Mouse (Mus musculus) embryonic facial prominence, embryonic 15.5 days (tissue): ENCODE measurements around the gene Tent5b. TPM values are rescaled to one million over a fixed set of nuclear protein-coding genes. Genes with fewer than 3 reads are reported as not detected.
"Not testable (repeated sequence)": the region's sequence is repeated elsewhere in the genome, so short reads cannot be mapped to it uniquely, and the experiment has no call there.

ENCODE experiments used
- ATAC-seq: fragments of 200-750 bp; cut with Nextera tagmentation; 2 replicates; pipeline ENCODE4 v1.8.0; 2017; ENCODE audit warnings: low read depth, moderate TSS enrichment; ENCODE audit not compliant: insufficient number of reproducible peaks, low FRiP score, low TSS enrichment
- H3K27ac ChIP-seq: fragments of 300-500 bp; sonication (generic); replicated peaks from 2 replicates; pipeline ENCODE4 v1.5.1; 2015; ENCODE audit warnings: mild to moderate bottlenecking, inconsistent platforms
- H3K27me3 ChIP-seq: fragments of 300-500 bp; sonication (generic); 2 replicates; pipeline ENCODE4 v1.6.1; 2015; ENCODE audit warnings: inconsistent platforms
- H3K36me3 ChIP-seq: fragments of 300-500 bp; sonication (generic); 2 replicates; pipeline ENCODE4 v1.6.1; 2015; ENCODE audit warnings: mild to moderate bottlenecking, inconsistent platforms
- H3K4me1 ChIP-seq: fragments of 300-500 bp; sonication (generic); 2 replicates; pipeline ENCODE4 v1.6.1; 2015; ENCODE audit warnings: inconsistent platforms
- H3K4me2 ChIP-seq: fragments of 300-500 bp; sonication (generic); replicated peaks from 2 replicates; pipeline ENCODE4 v1.6.1; 2015; ENCODE audit warnings: mild to moderate bottlenecking, inconsistent platforms
- H3K4me3 ChIP-seq: fragments of 300-500 bp; sonication (generic); replicated peaks from 2 replicates; pipeline ENCODE4 v1.5.1; 2015; ENCODE audit warnings: mild to moderate bottlenecking, inconsistent platforms
- H3K9ac ChIP-seq: fragments of 300-500 bp; sonication (generic); 2 replicates; pipeline ENCODE4 v1.6.1; 2015; ENCODE audit warnings: inconsistent platforms
- H3K9me3 ChIP-seq: fragments of 300-500 bp; sonication (generic); replicated peaks from 2 replicates; pipeline ENCODE4 v1.6.1; 2016; ENCODE audit warnings: inconsistent platforms
- WGBS: fragments of 180-500 bp; shearing (Covaris S2); methylation state at CpG from one replicate; pipeline ENCODE4 v1.1.7; 2015; 5-methylcytosine and 5-hydroxymethylcytosine counted together
- polyA plus RNA-seq: library from polyadenylated mRNA; unstranded; fragments of >200 nt; fragmentation: Nextera tagmentation; extraction: Ambion mirVana; gene quantifications from 2 replicates; pipeline ENCODE4 v1.2.1, GENCODE M21; 2015

The Tent5b gene
- polyA plus RNA-seq, 1 experiment from 2014 or later = 11.2 TPM

GRCm38 (mm10) chr4:133504300-133504699, 24.4 kb downstream of the Tent5b start:
- no peak overlapping the region for H3K9ac ChIP-seq
- no peak overlapping the region for H3K4me2 ChIP-seq
- no peak overlapping the region for H3K4me3 ChIP-seq
- H3K27me3 ChIP-seq = peaks cover 56% of the 10 kb centered on the region
- H3K27ac ChIP-seq = no peak overlapping the region
- no peak for ATAC-seq
- H3K9me3 ChIP-seq = no peaks in the 10 kb centered on the region
- H3K4me1 ChIP-seq = no peaks in the 10 kb centered on the region
- no peaks in the 10 kb centered on the region for H3K36me3 ChIP-seq
- WGBS = 39% methylated on average over 5 of the region's 5 CpGs

DNA sequence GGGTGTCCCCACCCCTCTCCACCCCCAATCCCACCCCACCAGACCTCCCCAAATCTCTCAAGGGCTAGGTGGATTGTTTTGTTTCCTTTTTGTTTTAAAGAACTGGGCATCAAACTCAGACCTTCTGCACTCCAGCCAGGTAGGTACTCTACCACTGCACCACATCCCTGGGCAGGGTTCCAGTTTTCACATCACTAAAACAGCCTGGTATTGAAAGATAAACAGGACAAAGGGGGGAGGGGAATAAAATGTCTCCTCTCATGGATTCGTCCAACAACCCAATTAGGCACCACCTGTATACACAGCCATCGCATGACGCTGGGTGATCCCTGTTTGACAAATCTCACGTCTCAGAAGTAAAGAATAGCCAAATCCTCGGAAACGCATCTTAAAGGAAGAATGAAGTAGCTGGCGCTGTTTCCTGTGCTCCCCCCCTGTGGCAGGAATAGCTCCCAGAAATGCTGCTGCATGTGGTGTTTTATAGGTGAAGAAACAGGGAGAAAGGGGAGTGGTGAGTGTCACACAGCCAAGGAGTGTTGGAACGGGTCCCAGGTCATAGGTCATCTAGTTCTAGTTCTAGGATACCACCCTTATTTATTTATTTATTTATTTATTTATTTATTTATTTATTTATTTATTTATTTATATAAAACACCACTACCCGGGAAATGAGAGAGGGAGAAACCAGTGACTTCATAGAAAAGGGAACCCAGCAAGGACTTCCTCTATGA, 25.0 kb downstream of the Tent5b start:
- Histone ChIP-seq H3K9me3 (no peaks in the 10 kb centered on the region), H3K4me3 (no peak overlapping the region), H3K4me1 (no peaks in the 10 kb centered on the region), H3K36me3 (no peaks in the 10 kb centered on the region), H3K9ac (no peak overlapping the region), H3K4me2 (no peak overlapping the region), H3K27me3 (peaks cover 50% of the 10 kb centered on the region), H3K27ac (no peak overlapping the region)
- no peak for ATAC-seq
- WGBS = 58% methylated on average over 9 of the region's 9 CpGs

DNA sequence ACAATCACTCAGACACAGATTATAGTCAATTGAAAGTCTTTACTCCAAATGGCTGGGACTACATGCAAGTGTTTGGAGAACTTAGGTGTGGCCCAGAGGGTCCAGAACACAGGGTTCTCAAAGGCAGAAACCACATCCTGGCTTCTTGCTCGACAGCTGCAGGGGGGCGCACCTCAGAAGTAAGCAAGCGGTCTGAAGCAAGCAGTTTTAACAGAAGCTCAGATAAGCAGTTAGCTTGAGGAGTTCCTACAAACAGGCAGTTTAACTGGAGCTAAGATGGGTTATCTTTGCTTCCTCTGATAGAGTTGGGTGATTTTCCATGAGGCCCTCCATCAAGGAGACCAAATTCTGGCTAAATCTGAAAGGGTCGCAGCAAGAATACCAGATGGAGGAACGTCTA, 26.6 kb downstream of the Tent5b start:
- 78% methylated on average over 5 of the region's 5 CpGs for WGBS
- Histone ChIP-seq H3K36me3 (no peaks in the 10 kb centered on the region), H3K4me3 (no peak overlapping the region), H3K4me2 (no peak overlapping the region), H3K9ac (no peak overlapping the region), H3K27ac (no peak overlapping the region), H3K4me1 (no peaks in the 10 kb centered on the region), H3K27me3 (peaks cover 35% of the 10 kb centered on the region), H3K9me3 (no peaks in the 10 kb centered on the region)
- ATAC-seq = no peak

GRCm38 (mm10) chr4:133508990-133509389, 29.1 kb downstream of the Tent5b start:
- Histone ChIP-seq H3K4me3 (no peak overlapping the region), H3K9ac (no peak overlapping the region), H3K27me3 (peaks cover 25% of the 10 kb centered on the region), H3K9me3 (no peaks in the 10 kb centered on the region), H3K36me3 (no peaks in the 10 kb centered on the region), H3K4me2 (no peak overlapping the region), H3K4me1 (no peaks in the 10 kb centered on the region), H3K27ac (no peak overlapping the region)
- 60% methylated on average over 7 of the region's 7 CpGs for WGBS
- ATAC-seq = no peak

GRCm38 (mm10) chr4:133511050-133511449, 31.1 kb downstream of the Tent5b start:
- Histone ChIP-seq H3K9me3 (no peaks in the 10 kb centered on the region), H3K27ac (no peak overlapping the region), H3K4me2 (no peak overlapping the region), H3K4me1 (no peaks in the 10 kb centered on the region), H3K27me3 (peaks cover 14% of the 10 kb centered on the region), H3K4me3 (no peak overlapping the region), H3K9ac (no peak overlapping the region), H3K36me3 (no peaks in the 10 kb centered on the region)
- WGBS = 66% methylated on average over 5 of the region's 5 CpGs
- no peak for ATAC-seq

DNA sequence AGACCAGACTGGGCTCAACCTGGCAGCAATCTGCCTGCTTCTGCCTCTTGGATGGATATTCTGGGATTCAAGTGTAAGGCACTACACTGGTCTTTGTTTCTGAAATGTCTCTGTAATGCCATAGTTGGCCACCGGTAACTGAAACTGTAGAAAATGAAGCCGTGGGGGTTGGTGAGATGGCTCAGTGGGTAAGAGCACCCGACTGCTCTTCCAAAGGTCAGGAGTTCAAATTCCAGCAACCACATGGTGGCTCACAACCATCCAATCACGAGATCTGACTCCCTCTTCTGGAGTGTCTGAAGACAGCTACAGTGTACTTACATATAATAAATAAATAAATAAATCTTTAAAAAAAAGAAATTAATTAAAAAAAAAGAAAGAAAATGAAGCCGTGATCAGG, 32.6 kb downstream of the Tent5b start:
- H3K27me3 ChIP-seq, H3K27ac ChIP-seq, H3K36me3 ChIP-seq, H3K4me1 ChIP-seq, H3K4me2 ChIP-seq, H3K9ac ChIP-seq, H3K4me3 ChIP-seq, ATAC-seq, H3K9me3 ChIP-seq: not testable (repeated sequence)
- WGBS = 40% methylated on average over 5 of the region's 5 CpGs

DNA sequence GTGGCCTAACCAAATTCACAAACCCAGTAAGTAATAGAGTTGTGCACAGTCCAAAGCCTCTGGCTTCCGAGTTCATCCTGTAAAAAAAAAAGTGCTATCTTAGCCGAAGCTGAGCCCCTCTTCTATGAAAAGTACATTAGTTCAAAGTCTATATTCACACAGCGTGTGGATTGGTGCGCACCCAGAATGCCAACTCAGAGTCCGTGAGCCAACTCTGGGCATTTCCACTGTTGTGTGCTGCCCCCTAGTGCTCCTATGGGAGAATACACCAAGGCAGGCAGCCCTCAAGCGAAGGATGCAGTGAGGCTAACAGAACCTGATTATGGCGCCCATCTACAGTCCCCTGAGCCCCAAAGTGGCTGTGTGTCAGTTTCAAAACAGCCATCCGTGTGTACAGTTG, 33.0 kb downstream of the Tent5b start:
- no peaks in the 10 kb centered on the region for H3K36me3 ChIP-seq
- H3K9me3 ChIP-seq = no peaks in the 10 kb centered on the region
- H3K4me3 ChIP-seq = no peak overlapping the region
- peaks cover 8% of the 10 kb centered on the region for H3K27me3 ChIP-seq
- H3K4me2 ChIP-seq = no peak overlapping the region
- H3K4me1 ChIP-seq = no peaks in the 10 kb centered on the region
- peak; percentile 51; the same call in 1 of the 2 replicates for ATAC-seq
- H3K27ac ChIP-seq = no peak overlapping the region
- no peak overlapping the region for H3K9ac ChIP-seq
- 13% methylated on average over 8 of the region's 8 CpGs for WGBS

- Histone ChIP-seq H3K9ac (peak within 1 kb of the TSS; percentile 37), H3K27ac (no peak within 1 kb of the TSS), H3K4me3 (peak within 1 kb of the TSS; percentile 53), H3K27me3 (peaks cover 39% of the 10 kb centered on the region), H3K36me3 (no peaks in the 10 kb centered on the region), H3K4me2 (peak within 1 kb of the TSS; percentile 54), H3K4me1 (peaks cover 9% of the 10 kb centered on the region; the same call in 1 of the 2 replicates), H3K9me3 (no peaks in the 10 kb centered on the region)
- 3% methylated on average over 69 of the region's 69 CpGs for WGBS
- peak; percentile 74 for ATAC-seq
These were observed 38.9 kb downstream of the Tent5b start, which contains the start of gene Kdf1 for GRCm38 (mm10) chr4:133518601-133519368. TSS of gene Kdf1 (plus strand) at chr4:133518963.

DNA sequence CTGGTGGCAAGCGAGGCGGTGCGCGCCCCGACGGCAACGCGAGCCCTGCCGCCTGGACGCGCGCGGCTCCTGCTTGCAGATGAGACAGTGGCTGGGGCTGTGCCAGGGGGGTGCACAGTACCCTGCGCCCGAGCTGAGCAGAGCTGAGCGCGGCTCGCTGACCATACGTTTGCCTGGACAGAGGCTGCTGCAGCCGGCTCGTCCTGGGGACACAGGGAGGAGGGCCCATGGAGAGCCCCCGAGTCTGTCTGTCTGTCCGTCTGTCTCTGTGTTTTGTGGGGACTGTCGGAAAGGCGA, 39.4 kb downstream of the Tent5b start:
- Histone ChIP-seq H3K27me3 (peaks cover 39% of the 10 kb centered on the region), H3K9ac (peak overlapping the region; percentile 37), H3K9me3 (no peaks in the 10 kb centered on the region), H3K27ac (no peak overlapping the region), H3K4me1 (peaks cover 9% of the 10 kb centered on the region; the same call in 1 of the 2 replicates), H3K4me3 (peak overlapping the region; percentile 53), H3K36me3 (no peaks in the 10 kb centered on the region), H3K4me2 (peak overlapping the region; percentile 54)
- ATAC-seq = 0 out of 2 replicates have a peak, but pooled peaks have one; percentile 37
- WGBS = 3% methylated on average over 25 of the region's 25 CpGs

- Histone ChIP-seq H3K36me3 (no peaks in the 10 kb centered on the region), H3K9me3 (no peaks in the 10 kb centered on the region), H3K4me3 (no peak overlapping the region), H3K27ac (no peak overlapping the region), H3K4me1 (peaks cover 9% of the 10 kb centered on the region; the same call in 1 of the 2 replicates), H3K4me2 (no peak overlapping the region), H3K27me3 (peaks cover 39% of the 10 kb centered on the region), H3K9ac (no peak overlapping the region)
- ATAC-seq = no peak
- WGBS = 66% methylated on average over 2 of the region's 2 CpGs
These were observed 41.6 kb downstream of the Tent5b start for GRCm38 (mm10) chr4:133521502-133521901.

DNA sequence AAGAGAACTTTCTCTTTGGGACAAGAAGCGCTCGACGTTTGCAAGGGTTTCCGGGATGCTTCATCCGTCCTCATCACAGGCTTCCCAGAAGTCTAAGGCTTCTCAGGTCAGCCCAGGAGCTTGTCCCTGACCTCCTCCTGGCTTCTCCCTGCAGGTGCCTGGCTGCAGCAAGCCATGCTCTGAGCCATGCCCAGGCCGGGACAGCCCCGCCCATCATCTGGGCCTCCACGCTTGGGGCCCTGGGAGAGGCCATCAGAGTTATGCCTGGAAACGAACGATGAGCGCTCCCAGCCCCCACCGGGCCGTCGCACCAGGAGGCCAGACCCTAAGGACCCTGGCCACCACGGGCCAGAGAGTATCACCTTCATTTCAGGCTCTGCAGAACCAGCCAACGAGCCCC, 47.9 kb downstream of the Tent5b start:
- WGBS = 73% methylated on average over 16 of the region's 16 CpGs
- Histone ChIP-seq H3K4me1 (no peaks in the 10 kb centered on the region), H3K36me3 (peaks cover 51% of the 10 kb centered on the region), H3K4me2 (no peak overlapping the region), H3K9me3 (no peaks in the 10 kb centered on the region), H3K27ac (no peak overlapping the region), H3K4me3 (no peak overlapping the region), H3K27me3 (no peaks in the 10 kb centered on the region), H3K9ac (no peak overlapping the region)
- ATAC-seq = no peak
